Mouse (Mus musculus): ENCODE measurements around the gene Ttc7b. TPM values are rescaled to one million over a fixed set of nuclear protein-coding genes. Genes with fewer than 3 reads are reported as not detected.

Gene Ttc7b
- total and polyA plus RNA-seq, 3 experiments, result 11.7 to 23.7 TPM; not detected in 1

- peaks cover 0 to 37% of the 10 kb centered on the region in 2 experiments; a peak in 2 of 4 replicates for H3K4me1 ChIP-seq (ENCODE audit: control insufficient read depth in 1 of 2, insufficient read depth in 2 of 2, low read length in 2 of 2)
- H3K27me3 ChIP-seq (ENCODE audit: control insufficient read depth in 1 of 2, insufficient read depth in 2 of 2, low read length in 2 of 2), result no peaks in the 10 kb centered on the region
- TF ChIP-seq CHD2 (IDR thresholded peaks at IDR 0.05; ENCODE audit: low read length), result peak; percentile 41; the same call in 1 of the 2 replicates
- TF ChIP-seq MAFK (IDR thresholded peaks at IDR 0.05; ENCODE audit: borderline replicate concordance, low read depth, low read length), result no peak
- peak; percentile 94 for DNase-seq (ENCODE audit: low read depth, low spot score)
- no peaks in the 10 kb centered on the region for H3K9me3 ChIP-seq (replicated peaks; ENCODE audit: insufficient read depth, low read length)
- peaks cover 0 to 17% of the 10 kb centered on the region in 2 experiments; a peak in 2 of 4 replicates for H3K36me3 ChIP-seq (ENCODE audit: control insufficient read depth in 1 of 2, insufficient read depth in 2 of 2, low read length in 2 of 2)
- H3K4me3 ChIP-seq (ENCODE audit: control insufficient read depth in 1 of 2, insufficient read depth in 1 of 2, low read depth in 2 of 2, low read length in 2 of 2), result peak overlapping the region; percentile 39 to 55
- peak overlapping the region; percentile 38 for H3K9ac ChIP-seq (ENCODE audit: control insufficient read depth, low read depth, low read length, poor library complexity, severe bottlenecking)
- no peaks in the 10 kb centered on the region for H3K79me2 ChIP-seq (ENCODE audit: control insufficient read depth, insufficient read depth, low read length, poor library complexity)
- H3K27ac ChIP-seq (ENCODE audit: control insufficient read depth, low read depth, low read length), result no peak overlapping the region
Observed at GRCm38 (mm10) chr12:100527753-100528152, 7.1 kb upstream of the Ttc7b start.

DNA sequence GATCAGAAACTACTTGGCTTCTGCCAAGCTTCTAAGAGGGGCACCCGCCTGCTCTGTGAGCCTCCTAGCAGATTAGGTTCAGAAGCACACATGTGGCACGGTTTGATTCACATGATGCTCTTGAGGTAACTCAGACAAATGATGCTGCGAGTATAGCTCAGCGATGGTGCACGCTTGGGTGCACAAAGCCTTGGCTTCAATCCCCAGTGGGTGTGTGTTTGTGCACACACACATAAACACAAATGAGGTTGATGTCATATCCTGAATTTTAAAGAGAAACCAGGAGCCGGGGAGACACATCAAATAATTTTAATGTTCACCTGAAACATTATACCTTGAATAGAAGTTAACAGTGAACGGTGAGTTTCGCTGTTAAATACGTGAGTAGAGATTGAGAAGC is 6.6 kb upstream of the Ttc7b start:
- Histone ChIP-seq H3K27me3 (ENCODE audit: control insufficient read depth in 1 of 2, insufficient read depth in 2 of 2, low read length in 2 of 2) (no peaks in the 10 kb centered on the region), H3K36me3 (ENCODE audit: control insufficient read depth in 1 of 2, insufficient read depth in 2 of 2, low read length in 2 of 2) (peaks cover 0 to 17% of the 10 kb centered on the region in 2 experiments; a peak in 2 of 4 replicates), H3K27ac (ENCODE audit: control insufficient read depth, low read depth, low read length) (no peak overlapping the region), H3K9ac (ENCODE audit: control insufficient read depth, low read depth, low read length, poor library complexity, severe bottlenecking) (peak overlapping the region; percentile 38), H3K4me3 (ENCODE audit: control insufficient read depth in 1 of 2, insufficient read depth in 1 of 2, low read depth in 2 of 2, low read length in 2 of 2) (peak overlapping the region; percentile 39 to 55), H3K79me2 (ENCODE audit: control insufficient read depth, insufficient read depth, low read length, poor library complexity) (no peaks in the 10 kb centered on the region), H3K4me1 (ENCODE audit: control insufficient read depth in 1 of 2, insufficient read depth in 2 of 2, low read length in 2 of 2) (peaks cover 0 to 37% of the 10 kb centered on the region in 2 experiments; a peak in 2 of 4 replicates), H3K9me3 (replicated peaks; ENCODE audit: insufficient read depth, low read length) (no peaks in the 10 kb centered on the region)
- no peak for TF ChIP-seq ZMIZ1 (IDR thresholded peaks at IDR 0.05; ENCODE audit: low read depth, low read length)
- TF ChIP-seq SIN3A (IDR thresholded peaks at IDR 0.05; ENCODE audit: low read length), result peak; percentile 26; the same call in 1 of the 2 replicates
- DNase-seq (ENCODE audit: low read depth, low spot score), result peak; percentile 32

- Histone ChIP-seq H3K79me2 (ENCODE audit: control insufficient read depth, insufficient read depth, low read length, poor library complexity) (no peaks in the 10 kb centered on the region; the same call in 1 of the 2 replicates), H3K9me3 (replicated peaks; ENCODE audit: insufficient read depth, low read length) (no peaks in the 10 kb centered on the region), H3K9ac (ENCODE audit: control insufficient read depth, low read depth, low read length, poor library complexity, severe bottlenecking) (no peak overlapping the region), H3K36me3 (ENCODE audit: control insufficient read depth in 1 of 2, insufficient read depth in 2 of 2, low read length in 2 of 2) (peaks cover 0 to 10% of the 10 kb centered on the region in 2 experiments; a peak in 2 of 4 replicates), H3K4me1 (ENCODE audit: control insufficient read depth in 1 of 2, insufficient read depth in 2 of 2, low read length in 2 of 2) (peaks cover 0 to 29% of the 10 kb centered on the region in 2 experiments; a peak in 2 of 4 replicates), H3K27ac (ENCODE audit: control insufficient read depth, low read depth, low read length) (no peak overlapping the region), H3K27me3 (ENCODE audit: control insufficient read depth in 1 of 2, insufficient read depth in 2 of 2, low read length in 2 of 2) (no peaks in the 10 kb centered on the region), H3K4me3 (ENCODE audit: control insufficient read depth in 1 of 2, insufficient read depth in 1 of 2, low read depth in 2 of 2, low read length in 2 of 2) (no peak overlapping the region)
- DNase-seq (ENCODE audit: low read depth, low spot score), result no peak
- no peak for TF ChIP-seq TBP (IDR thresholded peaks at IDR 0.05; ENCODE audit: low read depth, low read length)
- TF ChIP-seq RAD21 (IDR thresholded peaks at IDR 0.05; ENCODE audit: low read depth, low read length), result no peak
Observed at GRCm38 (mm10) chr12:100525939-100526338, 5.3 kb upstream of the Ttc7b start.

DNA sequence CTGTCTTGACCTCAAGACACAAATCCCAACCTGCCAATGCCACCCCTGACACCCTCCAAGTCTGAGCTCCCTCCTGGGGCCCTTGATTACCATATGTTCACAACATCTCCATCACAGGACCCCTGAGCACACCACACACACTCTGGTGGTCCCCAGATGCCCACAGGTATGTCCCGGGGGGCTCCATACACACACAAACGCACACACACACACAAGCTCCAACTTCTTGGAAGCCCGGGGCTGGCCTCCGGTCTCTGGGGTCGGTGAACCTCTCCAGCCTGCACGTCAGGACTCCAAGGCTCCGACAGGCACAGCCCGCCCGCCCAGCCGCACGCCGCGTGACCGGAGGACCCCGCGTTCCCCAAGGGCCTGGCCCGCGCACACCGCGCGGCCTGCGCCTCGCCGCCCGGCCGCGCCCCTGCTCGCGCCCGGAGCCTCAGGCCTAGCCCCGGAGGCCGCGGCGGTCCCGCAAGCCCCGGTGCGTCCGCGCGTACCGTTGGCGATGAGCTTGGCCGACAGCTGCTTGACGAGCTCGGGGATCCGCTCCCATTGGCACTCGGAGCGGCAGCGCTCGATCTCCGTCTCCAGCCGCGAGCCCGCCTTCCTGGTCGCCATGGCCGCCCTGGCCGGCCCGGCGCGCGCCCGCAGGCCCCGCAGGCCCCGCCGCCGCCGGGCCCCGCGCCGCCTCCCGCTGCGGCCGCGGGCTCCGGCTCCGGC is 391 bp downstream of the Ttc7b start:
- Histone ChIP-seq H3K27ac (ENCODE audit: control insufficient read depth, low read depth, low read length) (no peak overlapping the region), H3K27me3 (ENCODE audit: control insufficient read depth in 1 of 2, insufficient read depth in 2 of 2, low read length in 2 of 2) (no peaks in the 10 kb centered on the region), H3K4me3 (ENCODE audit: control insufficient read depth in 1 of 2, insufficient read depth in 1 of 2, low read depth in 2 of 2, low read length in 2 of 2) (peak overlapping the region; percentile 85 to 99), H3K4me1 (ENCODE audit: control insufficient read depth in 1 of 2, insufficient read depth in 2 of 2, low read length in 2 of 2) (peaks cover 0 to 5% of the 10 kb centered on the region in 2 experiments; a peak in 3 of 4 replicates), H3K9ac (ENCODE audit: control insufficient read depth, low read depth, low read length, poor library complexity, severe bottlenecking) (peak overlapping the region; percentile 96), H3K79me2 (ENCODE audit: control insufficient read depth, insufficient read depth, low read length, poor library complexity) (peaks cover 11% of the 10 kb centered on the region), H3K36me3 (ENCODE audit: control insufficient read depth in 1 of 2, insufficient read depth in 2 of 2, low read length in 2 of 2) (peaks cover 0 to 3% of the 10 kb centered on the region in 2 experiments; a peak in 1 of 4 replicates), H3K9me3 (replicated peaks; ENCODE audit: insufficient read depth, low read length) (no peaks in the 10 kb centered on the region)
- peak in 1 of 2 experiments; percentile 37; a peak in 2 of 4 replicates for TF ChIP-seq POLR2A (IDR thresholded peaks at IDR 0.05; ENCODE audit: control insufficient read depth in 1 of 2, insufficient read depth in 1 of 2, low read depth in 1 of 2, low read length in 2 of 2, poor library complexity in 1 of 2)
- TF ChIP-seq NELFE (IDR thresholded peaks at IDR 0.05; ENCODE audit: low read depth, low read length), result 0 out of 2 replicates have a peak, but pooled peaks have one; percentile 11
- peak; percentile 87; the same call in 1 of the 2 replicates for TF ChIP-seq UBTF (IDR thresholded peaks at IDR 0.05; ENCODE audit: borderline replicate concordance, insufficient read depth, low read depth, low read length)
- no peak for TF ChIP-seq TBP (IDR thresholded peaks at IDR 0.05; ENCODE audit: low read depth, low read length)
- peak; percentile 48 for DNase-seq (ENCODE audit: low read depth, low spot score)
